Mouse (Mus musculus) lung, adult 18-20 months (tissue): ENCODE measurements around the gene Nrf1.

Source experiments
- DNase-seq, 2 experiments: peaks; one replicate each; pipeline ENCODE4 v3.0.0; 2022; ENCODE audit warnings: mixed read lengths in 2 of 2

Nrf1 gene

DNA sequence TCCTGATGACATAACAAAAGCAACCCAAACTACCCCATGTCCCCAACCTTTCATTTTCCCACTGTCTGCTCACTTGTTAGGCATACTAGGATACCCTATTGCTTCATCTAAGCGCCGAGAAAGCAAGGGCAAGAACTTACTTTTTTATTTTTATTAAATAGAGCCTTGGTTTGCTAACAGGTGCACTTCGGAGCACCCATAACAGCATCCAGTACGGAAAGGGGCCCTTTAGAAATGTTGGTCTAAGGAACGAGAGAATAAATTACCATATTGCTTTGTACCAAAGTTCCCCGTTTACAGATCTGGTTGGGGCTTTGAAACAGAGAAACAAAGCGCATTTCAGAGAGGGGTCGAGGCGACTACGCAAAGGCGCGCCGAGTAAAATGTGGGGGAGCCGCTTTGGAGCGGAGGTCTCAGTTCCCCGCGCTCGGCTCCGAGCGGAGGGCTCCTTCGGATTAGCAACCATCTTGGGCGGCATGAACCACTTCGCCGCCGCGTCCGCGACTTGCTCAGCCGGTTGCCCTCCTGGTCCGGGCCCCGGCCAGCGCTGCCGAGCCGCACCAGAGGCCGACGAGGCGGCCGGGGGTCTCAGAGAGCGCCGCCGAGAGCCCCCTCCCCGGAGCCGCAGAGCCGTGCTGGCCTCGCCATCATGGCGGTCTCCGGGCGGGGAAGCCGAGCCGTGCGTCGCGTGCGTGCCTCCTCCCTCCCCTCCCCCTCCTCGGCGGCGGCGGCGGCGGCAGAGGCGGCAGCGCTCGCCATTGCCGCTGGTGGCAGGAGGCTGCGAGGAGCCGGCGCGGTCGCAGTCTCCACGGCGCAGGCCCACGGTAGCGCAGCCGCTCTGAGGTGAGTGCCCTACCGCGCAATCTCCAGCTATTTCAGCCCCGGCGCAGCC is at the start of gene Nrf1:
Gene Nrf1 (plus strand): TSS at position 718 of the 892 bp plus-strand sequence.
- DNase-seq, result peak; percentile 91 to 92

- no peak for DNase-seq
These were observed 49.6 kb upstream of the Nrf1 start for GRCm38 (mm10) chr6:29998140-29998539.

DNA sequence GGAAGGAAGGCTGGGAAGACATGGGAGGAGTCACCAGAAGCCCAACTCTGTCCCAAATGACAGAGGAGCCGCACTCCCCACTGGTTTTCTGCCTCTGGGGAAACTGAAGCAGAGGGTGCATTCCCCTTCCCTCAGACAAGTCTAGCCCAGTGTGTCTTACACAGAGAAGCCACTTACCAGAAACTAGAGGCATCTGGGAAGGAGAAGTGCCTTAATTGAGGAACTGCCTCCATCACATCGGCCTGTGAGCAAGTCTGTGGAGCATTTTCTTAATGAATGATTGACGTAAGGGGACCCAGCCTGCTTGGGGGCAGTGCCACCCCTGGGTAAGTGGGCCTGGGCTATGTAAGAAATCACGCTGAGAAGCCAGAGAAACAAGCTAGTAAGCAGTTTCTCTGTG is 49.0 kb upstream of the Nrf1 start:
- no peak for DNase-seq

GRCm38 (mm10) chr6:30002628-30003027 is 45.2 kb upstream of the Nrf1 start:
- no peak for DNase-seq

DNA sequence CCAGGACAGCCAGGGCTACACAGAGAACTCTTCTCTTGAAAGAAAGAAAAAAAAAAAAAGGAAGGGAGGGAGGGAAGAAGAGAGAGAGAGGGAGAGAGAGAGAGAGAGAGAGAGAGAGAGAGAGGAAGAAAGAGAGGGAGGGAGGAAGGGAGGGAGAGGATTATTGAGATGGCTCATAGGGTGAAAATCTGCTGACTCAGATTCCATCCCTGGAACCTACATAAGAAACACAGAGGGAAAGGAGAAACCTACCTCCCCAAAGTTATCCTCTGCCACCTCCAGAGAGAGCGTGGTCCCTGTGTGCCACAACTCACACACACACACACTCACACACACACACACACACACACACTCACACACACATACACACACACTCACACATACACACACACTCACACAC is 41.9 kb upstream of the Nrf1 start:
- DNase-seq, result no peak

GRCm38 (mm10) chr6:30009204-30009603 is 38.6 kb upstream of the Nrf1 start:
- no peak for DNase-seq

DNA sequence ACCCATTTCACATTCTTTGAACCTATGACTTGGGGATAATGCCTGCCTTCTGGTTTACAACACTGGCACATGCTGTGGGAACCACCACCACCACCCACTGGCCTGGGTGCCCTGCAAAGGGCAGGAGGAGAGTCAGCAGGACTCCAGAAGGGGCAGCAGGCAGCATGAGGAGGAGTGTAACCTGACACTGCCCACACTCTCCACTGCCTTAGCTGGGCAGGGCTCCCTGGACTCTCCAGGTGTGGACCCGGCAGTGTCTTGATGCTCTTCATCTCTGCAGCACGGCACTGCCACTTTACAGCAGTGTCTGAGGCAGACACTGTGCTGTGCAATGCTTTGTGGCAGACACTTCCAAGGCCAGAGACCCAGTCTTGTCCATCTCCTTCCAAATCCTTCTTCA is 34.3 kb upstream of the Nrf1 start:
- DNase-seq, result no peak

- DNase-seq, result no peak
These were observed 33.5 kb upstream of the Nrf1 start for GRCm38 (mm10) chr6:30014187-30014864.

GRCm38 (mm10) chr6:30021241-30021640 is 26.5 kb upstream of the Nrf1 start:
- no peak for DNase-seq

- no peak for DNase-seq
These were observed 26.1 kb upstream of the Nrf1 start for GRCm38 (mm10) chr6:30021656-30022055.

GRCm38 (mm10) chr6:30026799-30027198 is 21.0 kb upstream of the Nrf1 start:
- peak; percentile 83 to 89 for DNase-seq

GRCm38 (mm10) chr6:30028358-30028757 is 19.4 kb upstream of the Nrf1 start:
- DNase-seq, result no peak

DNA sequence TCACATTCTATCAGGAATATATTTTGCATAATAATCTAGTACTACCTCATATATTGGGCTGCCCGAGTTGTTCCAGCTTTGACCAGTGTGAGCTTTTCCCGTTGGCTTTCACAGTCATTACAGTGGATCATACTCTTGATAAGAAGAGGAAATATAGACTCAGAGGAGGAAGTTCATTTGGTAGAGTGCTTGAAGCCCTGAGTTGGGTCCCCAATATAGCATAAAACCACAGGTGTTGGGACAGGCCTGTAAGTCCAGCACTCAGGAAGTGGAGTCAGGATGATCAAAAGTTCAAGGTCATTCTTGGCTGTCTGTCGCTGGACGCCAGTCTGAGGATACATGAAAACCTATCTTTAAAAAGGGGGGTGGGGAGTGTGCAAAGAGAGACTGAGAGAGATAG is 12.7 kb upstream of the Nrf1 start:
- no peak for DNase-seq

- DNase-seq, result no peak
These were observed 6.3 kb upstream of the Nrf1 start for GRCm38 (mm10) chr6:30041498-30041897.

- no peak for DNase-seq
These were observed 5.3 kb upstream of the Nrf1 start for GRCm38 (mm10) chr6:30042483-30042882.

- no peak for DNase-seq
These were observed 344 bp downstream of the Nrf1 start for GRCm38 (mm10) chr6:30048163-30048500.

DNA sequence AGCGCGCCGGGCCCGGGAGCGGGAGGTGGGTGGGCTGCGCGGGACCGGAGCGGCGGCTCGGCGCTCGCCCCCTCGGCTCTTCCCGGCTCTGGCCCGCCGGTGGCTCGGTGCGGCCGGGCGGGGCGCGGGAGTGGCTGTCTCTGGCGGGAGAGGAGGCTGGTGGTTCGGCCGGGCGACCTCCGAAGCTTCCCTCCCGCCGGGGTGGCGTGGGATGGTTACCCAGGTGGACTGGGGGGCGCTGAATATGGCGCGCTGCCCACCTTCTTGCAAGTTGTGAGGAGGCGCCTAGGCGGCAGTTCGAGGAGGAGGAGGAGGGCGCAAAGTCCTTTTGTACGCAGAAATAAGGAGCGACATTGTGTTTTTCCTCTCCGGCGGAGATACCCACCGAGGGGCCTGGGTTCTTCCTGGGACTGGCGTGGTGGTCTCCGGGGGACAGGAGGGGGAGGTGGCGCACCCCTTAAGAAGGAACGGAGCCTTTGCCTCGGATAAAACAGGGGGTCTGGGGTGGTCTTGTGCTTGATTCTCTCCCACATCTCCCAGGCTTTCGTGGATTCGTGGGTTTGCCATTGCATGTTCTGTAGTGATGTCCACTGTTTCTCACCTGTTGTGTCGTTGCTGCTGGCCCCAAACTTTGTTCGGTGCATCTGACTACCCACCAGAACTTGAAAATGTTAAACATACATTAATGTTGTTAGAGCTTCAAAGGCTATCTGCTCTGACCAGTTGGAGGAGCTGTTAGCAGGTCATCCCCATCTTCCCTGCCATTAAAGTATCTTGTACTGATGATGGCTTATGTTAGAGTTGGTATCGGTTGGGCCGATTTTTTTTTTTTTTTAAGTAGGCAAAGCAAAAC is 939 bp downstream of the Nrf1 start:
- peak; percentile 51 to 55 for DNase-seq

DNA sequence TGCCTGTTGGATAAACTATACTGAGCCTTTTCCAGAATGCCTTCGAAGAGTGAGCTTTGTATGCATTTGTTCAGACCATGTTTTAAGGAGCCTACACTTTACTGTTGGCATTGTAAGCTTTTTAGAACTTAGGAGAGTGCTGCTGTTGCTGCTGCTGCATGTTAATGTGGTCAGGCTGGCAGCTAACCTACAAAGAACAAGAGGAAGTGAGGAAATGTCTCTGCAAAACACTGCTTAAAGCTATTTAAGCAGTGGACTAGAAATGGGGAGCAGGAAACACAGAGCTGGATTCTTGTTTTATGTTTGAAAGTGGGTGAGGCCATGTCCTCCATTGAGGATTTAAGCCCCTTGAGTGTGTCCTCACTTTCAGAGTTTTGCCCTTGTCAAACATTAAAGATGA is 5.3 kb downstream of the Nrf1 start:
- DNase-seq, result no peak

- DNase-seq, result no peak
These were observed 14.8 kb downstream of the Nrf1 start for GRCm38 (mm10) chr6:30062544-30062943.

- DNase-seq, result no peak
These were observed 17.6 kb downstream of the Nrf1 start for GRCm38 (mm10) chr6:30065369-30065768.

DNA sequence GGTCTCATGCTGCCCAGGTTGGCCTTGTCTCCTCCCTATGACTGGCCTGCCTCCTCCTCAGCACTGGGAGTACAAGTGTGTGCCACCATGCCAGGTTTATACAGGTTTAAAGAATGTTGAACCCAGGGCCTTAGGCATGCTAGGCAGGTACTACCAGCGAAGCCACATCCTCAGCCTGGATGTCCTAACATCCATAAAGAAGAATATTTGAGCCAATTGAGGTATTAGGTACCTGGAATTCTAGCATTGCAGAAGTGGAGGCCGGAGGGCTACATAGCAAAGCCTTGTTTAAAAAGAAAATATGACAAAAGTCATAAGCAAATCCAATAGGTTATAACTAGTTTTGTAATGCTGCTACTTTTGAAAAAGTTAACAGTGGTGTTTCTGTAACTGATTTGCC is 19.0 kb downstream of the Nrf1 start:
- DNase-seq, result no peak

DNA sequence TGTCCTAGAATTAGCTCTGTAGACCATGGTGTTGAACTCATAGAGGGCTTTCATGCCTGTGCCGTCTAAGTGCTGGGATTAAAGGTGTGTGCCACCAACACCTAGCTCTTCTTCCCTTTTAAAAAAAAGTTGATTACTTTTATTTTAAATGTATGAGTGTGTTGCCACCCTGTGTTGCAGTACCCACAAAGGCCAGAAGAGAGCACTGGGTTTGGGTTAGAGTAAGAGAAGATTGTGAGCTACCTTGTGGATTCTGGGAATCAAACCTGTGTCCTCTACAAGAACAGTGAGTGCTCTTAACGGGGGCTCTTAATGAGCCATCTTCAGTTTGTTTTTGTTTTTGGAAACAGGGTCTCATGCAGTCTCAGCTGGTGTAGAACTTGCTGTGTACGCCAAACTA is 24.7 kb downstream of the Nrf1 start:
- DNase-seq, result no peak

- no peak for DNase-seq
These were observed 31.2 kb downstream of the Nrf1 start for GRCm38 (mm10) chr6:30078938-30079529.
